In genomic region chr3:57573898-57574570, GRCm38 (mm10) we compare ENCODE assay signal across 8 mouse cellular contexts. TPM values are rescaled to one million over a fixed set of nuclear protein-coding genes. Genes with fewer than 3 reads are reported as not detected.
DNase-seq lines count a peak whose midpoint lies in the region; ATAC-seq and TF ChIP-seq lines count a peak whose summit lies in the region.

No protein-coding gene starts in this region.

- H3K4me3 ChIP-seq in kidney, postnatal 0 days (replicated peaks; ENCODE audit: low read depth, low read length): peak overlapping the region; percentile 96
- H3K4me3 ChIP-seq in embryonic fibroblast, embryonic 13.5 days (ENCODE audit: insufficient read depth, low read length): peak overlapping the region; percentile 81
- peak overlapping the region; percentile 76 for H3K4me3 ChIP-seq in limb, embryonic 11.5 days (ENCODE audit: low read depth, low read length)

- no peaks in the 10 kb centered on the region for H3K9me3 ChIP-seq in kidney, postnatal 0 days (replicated peaks; ENCODE audit: low read length)
- H3K9me3 ChIP-seq in limb, embryonic 11.5 days (ENCODE audit: control insufficient read depth, low read length): no peaks in the 10 kb centered on the region

- no peak for ATAC-seq in kidney, postnatal 0 days (replicated peaks; ENCODE audit: low FRiP score, low read depth)
- no peak for ATAC-seq in limb, embryonic 11.5 days (ENCODE audit: insufficient number of reproducible peaks, low FRiP score, low TSS enrichment, low read depth)

- H3K9ac ChIP-seq in kidney, postnatal 0 days (ENCODE audit: low read depth, low read length): peak overlapping the region; percentile 94
- H3K9ac ChIP-seq in limb, embryonic 11.5 days (ENCODE audit: low read length): no peak overlapping the region

- no peak for TF ChIP-seq CTCF in kidney, postnatal 0 days (IDR thresholded peaks at IDR 0.05; ENCODE audit: low read depth)
- TF ChIP-seq CTCF in embryonic fibroblast, embryonic 13.5 days (IDR thresholded peaks at IDR 0.05; ENCODE audit: borderline replicate concordance, insufficient read depth, low read length): no peak

- H3K27ac ChIP-seq in kidney, postnatal 0 days: 0 out of 2 replicates have a peak overlapping the region, but pooled peaks have one; percentile 99
- peak overlapping the region; percentile 93 for H3K27ac ChIP-seq in embryonic fibroblast, embryonic 13.5 days (ENCODE audit: insufficient read depth, low read length)
- no peak overlapping the region for H3K27ac ChIP-seq in limb, embryonic 11.5 days (replicated peaks; ENCODE audit: low read depth, low read length)

- WGBS in kidney, postnatal 0 days: 21% methylated on average over 14 of the region's 14 CpGs
- WGBS in limb, embryonic 11.5 days: 45% methylated on average over 14 of the region's 14 CpGs

- DNase-seq in kidney, postnatal 0 days (ENCODE audit: low spot score): peak; percentile 55
- DNase-seq in kidney, adult 11 months: no peak
- DNase-seq in limb, embryonic 11.5 days (ENCODE audit: low spot score): no peak
- peak; percentile 38 for DNase-seq in retina, embryonic 14.5 days (ENCODE audit: low spot score)
- DNase-seq in cerebellum, adult 18-20 months: no peak
- DNase-seq in ovary, postnatal 10 days (ENCODE audit: low spot score): no peak
- DNase-seq in right cerebral cortex, postnatal 4 days: no peak

- no peaks in the 10 kb centered on the region for H3K27me3 ChIP-seq in kidney, postnatal 0 days (ENCODE audit: insufficient read depth, low read length)
- no peaks in the 10 kb centered on the region for H3K27me3 ChIP-seq in limb, embryonic 11.5 days (ENCODE audit: control insufficient read depth, insufficient read depth, low read length)

- 0 out of 2 replicates have a peak, but pooled peaks cover 9% of the 10 kb centered on the region for H3K36me3 ChIP-seq in kidney, postnatal 0 days (ENCODE audit: insufficient read depth, low read length)
- no peaks in the 10 kb centered on the region for H3K36me3 ChIP-seq in limb, embryonic 11.5 days (ENCODE audit: control insufficient read depth, insufficient read depth, low read length)

- H3K4me2 ChIP-seq in kidney, postnatal 0 days (ENCODE audit: low read length): peak overlapping the region; percentile 94
- H3K4me2 ChIP-seq in limb, embryonic 11.5 days (ENCODE audit: low read depth, severe bottlenecking): peak overlapping the region; percentile 92

- peaks cover 23% of the 10 kb centered on the region for H3K4me1 ChIP-seq in kidney, postnatal 0 days (replicated peaks; ENCODE audit: insufficient read depth, low read length)
- no peaks in the 10 kb centered on the region; the same call in 1 of the 2 replicates for H3K4me1 ChIP-seq in embryonic fibroblast, embryonic 13.5 days (ENCODE audit: control insufficient read depth, insufficient read depth, low read length)
- H3K4me1 ChIP-seq in limb, embryonic 11.5 days (ENCODE audit: control insufficient read depth, insufficient read depth, low read length): peaks cover 5% of the 10 kb centered on the region; the same call in 1 of the 2 replicates

- TF ChIP-seq POLR2A in embryonic fibroblast, embryonic 13.5 days (IDR thresholded peaks at IDR 0.05; ENCODE audit: low read depth, low read length): peak; percentile 16; the same call in 1 of the 2 replicates

RNA-seq across cellular contexts. Expression of gene Wwtr1, which starts 1.7 kb away (rescaled TPM):
- 28.9 TPM in 2 replicates for polyA plus RNA-seq in kidney, postnatal 0 days (2015; fragmentation: Nextera tagmentation; extraction: Ambion mirVana)
- 80.8 and 86.4 TPM in 2 replicates for polyA plus RNA-seq in embryonic fibroblast, embryonic 13.5 days (2011; ENCODE audit: insufficient read length, low read depth, missing spikeins)
- 11.2 and 12.0 TPM in 2 replicates for polyA plus RNA-seq in limb, embryonic 11.5 days (2014; fragmentation: Nextera tagmentation; extraction: Ambion mirVana)

Comparison
In these comparisons a context has a peak if more than half of its experiments do, and no peak if none do; other contexts are left out.
1. DNase-seq: peak in kidney, postnatal 0 days (single experiment) and retina, embryonic 14.5 days (single experiment); none in kidney, adult 11 months (single experiment), limb, embryonic 11.5 days (single experiment), cerebellum, adult 18-20 months (0 of 2), ovary, postnatal 10 days (single experiment) and right cerebral cortex, postnatal 4 days (single experiment).
2. Peak in every context shown above with its lines, with median percentiles within 50 percentile points of each other: H3K4me3 ChIP-seq.